Mouse (Mus musculus) bone marrow macrophage, adult 2 months (primary cell): Measurements from ENCODE around the gene Hist2h2ac. TPM values are rescaled to one million over a fixed set of nuclear protein-coding genes. Genes with fewer than 3 reads are reported as not detected.

Experiments
- H3K27ac ChIP-seq: 2 replicates; pipeline ENCODE4 v1.5.1; 2012; ENCODE audit warnings: low read depth, low read length; ENCODE audit not compliant: insufficient read depth
- H3K4me1 ChIP-seq: 2 replicates; pipeline ENCODE4 v1.6.1; 2012; ENCODE audit warnings: low read length; ENCODE audit not compliant: control insufficient read depth, insufficient read depth
- H3K4me3 ChIP-seq: 2 replicates; pipeline ENCODE4 v1.5.1; 2012; ENCODE audit warnings: mild to moderate bottlenecking, low read length, moderate library complexity; ENCODE audit not compliant: insufficient read depth
- CTCF ChIP-seq: IDR thresholded peaks from 2 replicates; pipeline ENCODE4 v1.5.1; 2012; ENCODE audit warnings: low read depth, mild to moderate bottlenecking, low read length, moderate library complexity
- POLR2A ChIP-seq: IDR thresholded peaks from 2 replicates; pipeline ENCODE4 v1.6.1; 2012; ENCODE audit warnings: mild to moderate bottlenecking, low read depth, low read length, borderline replicate concordance
- polyA plus RNA-seq: library from polyadenylated mRNA; stranded (reverse); fragments of >200 nt; gene quantifications from 2 replicates; pipeline ENCODE4 v1.2.4, GENCODE M21; 2012; ENCODE audit not compliant: missing spikeins, insufficient read depth, insufficient read length

The Hist2h2ac gene
- not detected in 2 replicates for polyA plus RNA-seq

- peak within 1 kb of the TSS; percentile 94 for H3K27ac ChIP-seq
- H3K4me1 ChIP-seq = peaks cover 27% of the 10 kb centered on the region
- peak within 1 kb of the TSS; percentile 83 for H3K4me3 ChIP-seq
- TF ChIP-seq CTCF = no peak
- TF ChIP-seq POLR2A = 0 out of 2 replicates have a peak, but pooled peaks have one; percentile 85
Measured at GRCm38 (mm10) chr3:96220765-96221639, at the start of gene Hist2h2ac, which contains the start of gene Hist2h2be. Hist2h2ac (minus strand) TSS chr3:96220880. Hist2h2be (plus strand) TSS chr3:96221119.

DNA sequence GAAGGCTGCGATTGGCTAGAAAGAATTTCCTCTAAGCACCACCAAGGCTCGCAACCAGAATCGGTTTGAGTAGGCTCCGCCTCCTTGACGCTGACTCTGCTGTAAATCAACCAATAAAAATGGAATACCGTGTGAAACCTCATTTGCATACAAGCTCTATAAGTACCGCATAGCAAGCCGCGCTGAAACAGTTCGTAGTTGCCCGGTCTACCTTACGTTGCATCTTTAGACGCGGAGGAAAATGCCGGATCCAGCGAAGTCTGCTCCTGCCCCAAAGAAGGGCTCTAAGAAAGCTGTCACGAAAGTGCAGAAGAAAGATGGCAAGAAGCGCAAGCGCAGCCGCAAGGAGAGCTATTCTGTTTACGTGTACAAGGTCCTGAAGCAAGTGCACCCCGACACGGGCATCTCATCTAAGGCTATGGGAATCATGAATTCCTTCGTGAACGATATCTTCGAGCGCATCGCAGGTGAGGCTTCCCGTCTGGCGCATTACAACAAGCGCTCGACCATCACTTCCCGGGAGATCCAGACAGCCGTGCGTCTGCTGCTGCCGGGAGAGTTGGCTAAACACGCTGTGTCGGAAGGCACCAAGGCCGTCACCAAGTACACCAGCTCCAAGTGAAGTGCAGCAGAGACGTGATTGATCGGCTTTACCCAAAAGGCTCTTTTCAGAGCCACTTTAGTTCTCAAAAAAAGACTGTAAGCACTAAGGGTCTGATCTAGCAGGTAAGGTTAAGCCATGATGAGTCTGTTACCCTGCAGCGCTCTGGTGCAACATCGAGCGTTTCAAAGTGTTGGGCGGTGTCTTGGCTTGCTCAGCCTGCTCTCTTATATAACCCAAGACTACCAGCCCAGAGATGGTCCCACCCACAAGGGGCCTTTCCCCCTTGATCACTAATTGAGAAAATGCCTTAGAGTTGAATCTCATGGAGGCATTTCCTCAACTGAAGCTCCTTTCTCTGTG, 49.1 kb upstream of the Hist2h2ac start, which contains the start of gene Hist2h2bb:
Gene Hist2h2bb, plus strand, starts transcription at position 242 of the 964 bp plus-strand sequence.
- Histone ChIP-seq H3K4me3 (peak within 1 kb of the TSS; percentile 69), H3K27ac (peak within 1 kb of the TSS; percentile 94), H3K4me1 (peaks cover 14% of the 10 kb centered on the region)
- TF ChIP-seq POLR2A = peak; percentile 94; the same call in 1 of the 2 replicates
- no peak for TF ChIP-seq CTCF

- peak overlapping the region; percentile 94 for H3K27ac ChIP-seq
- peaks cover 20% of the 10 kb centered on the region for H3K4me1 ChIP-seq
- peak overlapping the region; percentile 69 for H3K4me3 ChIP-seq
Measured at GRCm38 (mm10) chr3:96268776-96269378, 48.2 kb upstream of the Hist2h2ac start.

GRCm38 (mm10) chr3:96268051-96268775, 47.5 kb upstream of the Hist2h2ac start, which contains the start of gene Hist2h3b:
Hist2h3b (plus strand) TSS chr3:96268654.
- H3K4me3 ChIP-seq = peak within 1 kb of the TSS; percentile 69
- TF ChIP-seq POLR2A (no peak), CTCF (no peak)
- peak within 1 kb of the TSS; percentile 94 for H3K27ac ChIP-seq
- H3K4me1 ChIP-seq = peaks cover 20% of the 10 kb centered on the region

- Histone ChIP-seq H3K4me1 (peaks cover 20% of the 10 kb centered on the region), H3K4me3 (no peak overlapping the region), H3K27ac (0 out of 2 replicates have a peak overlapping the region, but pooled peaks have one; percentile 24)
- TF ChIP-seq POLR2A (no peak), CTCF (no peak)
Measured at GRCm38 (mm10) chr3:96267541-96267940, 46.9 kb upstream of the Hist2h2ac start.

DNA sequence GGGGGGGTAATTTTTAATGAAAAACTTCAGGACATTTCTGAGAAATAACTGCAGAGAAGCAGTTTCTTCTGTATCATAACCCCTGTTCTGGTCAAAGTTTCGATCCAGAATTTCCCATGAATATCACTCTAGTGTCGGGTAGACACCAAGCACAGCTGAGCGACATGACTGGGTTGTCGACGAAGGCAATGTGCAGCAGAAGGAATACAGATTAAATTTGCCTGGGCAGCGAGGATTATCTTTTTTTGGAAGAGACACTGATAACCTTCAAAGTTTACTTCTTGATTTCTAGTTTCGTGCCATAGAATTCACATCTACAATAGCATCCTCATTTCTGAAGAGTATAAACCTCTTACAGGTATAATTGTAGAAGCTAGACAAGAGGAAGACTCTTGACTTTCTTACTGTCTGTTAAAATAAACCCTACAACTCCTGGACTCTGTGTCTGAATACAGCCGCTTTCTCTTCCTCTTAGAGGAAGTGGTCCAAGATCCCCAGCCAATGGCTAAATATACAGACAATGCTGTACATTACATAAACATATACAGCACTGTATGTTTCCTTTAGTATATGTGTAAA, 45.5 kb upstream of the Hist2h2ac start:
- Histone ChIP-seq H3K27ac (no peak overlapping the region), H3K4me3 (no peak overlapping the region), H3K4me1 (peaks cover 26% of the 10 kb centered on the region)
- TF ChIP-seq POLR2A (no peak), CTCF (no peak)

DNA sequence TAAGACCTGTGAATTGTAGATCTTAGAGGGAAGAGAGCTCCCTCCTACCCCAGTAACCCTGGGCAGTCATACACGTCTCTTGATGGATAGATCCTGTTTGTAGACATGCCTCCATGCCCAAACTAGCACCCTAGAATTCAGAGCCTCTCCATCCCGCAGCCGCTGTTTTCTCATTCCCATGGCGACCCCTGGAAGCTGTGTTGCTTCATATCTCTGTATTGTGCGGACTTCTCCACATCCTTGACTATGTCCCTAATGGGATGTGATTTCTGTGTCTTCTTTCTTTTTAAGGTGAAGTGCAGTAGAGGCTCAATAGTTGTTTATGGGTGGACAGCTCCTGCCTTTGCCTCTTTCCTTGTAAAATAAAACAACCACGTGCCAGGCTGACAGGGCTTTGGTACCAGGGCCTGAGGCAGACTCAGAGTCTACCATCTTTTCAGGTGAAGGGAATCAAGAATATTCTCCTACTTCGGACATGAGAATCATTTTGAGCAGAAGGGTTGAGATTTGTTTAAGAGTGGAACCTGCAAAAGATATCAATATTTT, 43.8 kb upstream of the Hist2h2ac start:
- Histone ChIP-seq H3K4me3 (peak overlapping the region; percentile 71), H3K27ac (peak overlapping the region; percentile 94), H3K4me1 (peaks cover 28% of the 10 kb centered on the region)
- TF ChIP-seq POLR2A = no peak
- TF ChIP-seq CTCF = no peak
